Comparison of ENCODE assay signal across 10 mouse cellular contexts in genomic region chr13:80827037-80827471, GRCm38 (mm10). TPM values are rescaled to one million over a fixed set of nuclear protein-coding genes. Genes with fewer than 3 reads are reported as not detected.
DNase-seq lines count a peak whose midpoint lies in the region; ATAC-seq and TF ChIP-seq lines count a peak whose summit lies in the region.
"Had no signal": no experiment of that assay in that cellular context is flagged by ENCODE, and none has a peak within 500 bp of the region (broad histone marks: within the 10 kb centered on the region; RNA-seq: fewer than 3 reads in every experiment).

No protein-coding gene starts in this region.

- no peaks in the 10 kb centered on the region for H3K36me3 ChIP-seq in hindbrain, postnatal 0 days (ENCODE audit: insufficient read depth, low read length)
- no peaks in the 10 kb centered on the region for H3K36me3 ChIP-seq in hindbrain, embryonic 10.5 days
- H3K36me3 ChIP-seq in forebrain, embryonic 16.5 days (ENCODE audit: control insufficient read depth, insufficient read depth): no peaks in the 10 kb centered on the region

- H3K27ac ChIP-seq in hindbrain, postnatal 0 days: no peak overlapping the region
- no peak overlapping the region for H3K27ac ChIP-seq in hindbrain, embryonic 10.5 days
- H3K27ac ChIP-seq in forebrain, embryonic 16.5 days (ENCODE audit: low read length): no peak overlapping the region

- H3K9ac ChIP-seq in hindbrain, postnatal 0 days (replicated peaks; ENCODE audit: low read length): no peak overlapping the region
- no peak overlapping the region for H3K9ac ChIP-seq in forebrain, embryonic 16.5 days (replicated peaks; ENCODE audit: low read depth, low read length)

- no peak for TF ChIP-seq CTCF in hindbrain, postnatal 0 days (IDR thresholded peaks at IDR 0.05; ENCODE audit: low read depth)

- H3K4me1 ChIP-seq in hindbrain, postnatal 0 days (ENCODE audit: insufficient read depth, low read length): no peaks in the 10 kb centered on the region
- H3K4me1 ChIP-seq in hindbrain, embryonic 10.5 days (replicated peaks): no peaks in the 10 kb centered on the region
- H3K4me1 ChIP-seq in forebrain, embryonic 16.5 days (replicated peaks; ENCODE audit: control insufficient read depth, insufficient read depth, low read length): 0 out of 2 replicates have a peak, but pooled peaks cover 2% of the 10 kb centered on the region

- ATAC-seq in hindbrain, postnatal 0 days: peak; percentile 53; the same call in 1 of the 2 replicates
- ATAC-seq in forebrain, embryonic 16.5 days: 0 out of 2 replicates have a peak, but pooled peaks have one; percentile 57
- ATAC-seq in CD4-positive, CD25-positive, alpha-beta regulatory T cell, adult 4 months: no peak

- H3K9me3 ChIP-seq in hindbrain, postnatal 0 days (ENCODE audit: low read length): no peaks in the 10 kb centered on the region
- no peaks in the 10 kb centered on the region for H3K9me3 ChIP-seq in hindbrain, embryonic 10.5 days
- no peaks in the 10 kb centered on the region for H3K9me3 ChIP-seq in forebrain, embryonic 16.5 days (ENCODE audit: control insufficient read depth, low read length)

- peak; percentile 48 for DNase-seq in hindbrain, postnatal 0 days (ENCODE audit: low spot score)
- no peak for DNase-seq in hindbrain, embryonic 10.5 days (ENCODE audit: low spot score)
- DNase-seq in layer of hippocampus, adult 9-11 months: peak; percentile 37
- peak; percentile 49 for DNase-seq in right cerebral cortex, adult 18-20 months
- no peak for DNase-seq in embryo, embryonic 10 days (ENCODE audit: low spot score)
- DNase-seq in cerebellum, adult 9-10 months: no peak
- DNase-seq: cerebellum, adult 9-11 months; thymus, adult 18-20 months had no signal

- H3K4me2 ChIP-seq in hindbrain, postnatal 0 days (ENCODE audit: low read depth, low read length): no peak overlapping the region
- H3K4me2 ChIP-seq in forebrain, embryonic 16.5 days (ENCODE audit: low read length): no peak overlapping the region

- no peaks in the 10 kb centered on the region for H3K27me3 ChIP-seq in hindbrain, postnatal 0 days (ENCODE audit: insufficient read depth, low read length)
- H3K27me3 ChIP-seq in hindbrain, embryonic 10.5 days (ENCODE audit: insufficient read depth, poor library complexity, severe bottlenecking): no peaks in the 10 kb centered on the region
- no peaks in the 10 kb centered on the region for H3K27me3 ChIP-seq in forebrain, embryonic 16.5 days (replicated peaks; ENCODE audit: control insufficient read depth, insufficient read depth, low read length)

- H3K4me3 ChIP-seq in hindbrain, postnatal 0 days (ENCODE audit: low read length): no peak overlapping the region
- no peak overlapping the region for H3K4me3 ChIP-seq in hindbrain, embryonic 10.5 days
- H3K4me3 ChIP-seq in forebrain, embryonic 16.5 days (replicated peaks; ENCODE audit: low read length): no peak overlapping the region

RNA-seq across cellular contexts. Expression of gene Arrdc3, which starts 56.1 kb away (rescaled TPM):
- 82.1 and 100 TPM in 2 replicates for total RNA-seq in hindbrain, postnatal 0 days (2014; rRNA removed)
- 48.1 and 49.8 TPM in 2 replicates for polyA plus RNA-seq in hindbrain, postnatal 0 days (2015; fragmentation: Nextera tagmentation; extraction: Ambion mirVana)
- 49.1 and 49.5 TPM in 2 replicates for polyA plus RNA-seq in hindbrain, embryonic 10.5 days (2016; fragmentation: Nextera tagmentation; extraction: Ambion mirVana)
- polyA plus RNA-seq in forebrain, embryonic 16.5 days (2015; fragmentation: Nextera tagmentation; extraction: Ambion mirVana): 69.8 and 81.0 TPM in 2 replicates
- 10 to 100 TPM in 1 of 2 experiments, 1 to 10 TPM in 1; 6.8 to 14.6 TPM for polyA plus RNA-seq in CD4-positive, CD25-positive, alpha-beta regulatory T cell, adult 4 months (2017; shearing (Covaris generic))

Comparison
In these comparisons a context has a peak if more than half of its experiments do, and no peak if none do; other contexts are left out.
1. DNase-seq: peak in hindbrain, postnatal 0 days (single experiment), layer of hippocampus, adult 9-11 months (single experiment) and right cerebral cortex, adult 18-20 months (single experiment); none in hindbrain, embryonic 10.5 days (single experiment), embryo, embryonic 10 days (single experiment) and cerebellum, adult 9-10 months (single experiment).